Mouse (Mus musculus) brain, embryonic 14.5 days (tissue): Measurements from ENCODE around the gene Gm10190. TPM values are rescaled to one million over a fixed set of nuclear protein-coding genes. Genes with fewer than 3 reads are reported as not detected.
"Not testable (repeated sequence)": the region's sequence is repeated elsewhere in the genome, so short reads cannot be mapped to it uniquely, and the experiment has no call there.

Experiments
- DNase-seq: peaks from one replicate; pipeline ENCODE4 v3.0.0-alpha.2; 2011; ENCODE audit warnings: low read depth
- CTCF ChIP-seq: fragments of 200-500 bp; IDR thresholded peaks from 2 replicates; pipeline ENCODE4 v1.5.1; 2012; ENCODE audit warnings: inconsistent platforms, mild to moderate bottlenecking, moderate library complexity, borderline replicate concordance; ENCODE audit not compliant: insufficient read depth, insufficient read length; ENCODE audit errors: extremely low read depth
- POLR2A ChIP-seq: fragments of 200-500 bp; IDR thresholded peaks from 2 replicates; pipeline ENCODE4 v1.6.1; 2012; ENCODE audit warnings: mild to moderate bottlenecking, inconsistent platforms, borderline replicate concordance; ENCODE audit not compliant: poor library complexity, insufficient read depth, insufficient read length, severe bottlenecking; ENCODE audit errors: extremely low read depth
- polyA plus RNA-seq: library from polyadenylated mRNA; depleted of rRNA; stranded (reverse); fragments of >200 nt; gene quantifications from 2 replicates; pipeline ENCODE4 v1.2.3, GENCODE M21; 2012; rRNA removed

Gene Gm10190
- 0.93 and 2.3 TPM in 2 replicates for polyA plus RNA-seq

GRCm38 (mm10) chr17:80372989-80373725 is at the start of gene Gm10190:
Gene Gm10190 (minus strand): TSS chr17:80373541.
- TF ChIP-seq POLR2A (peak; percentile 94), CTCF (no peak)
- peak; percentile 98 for DNase-seq

- no peak for DNase-seq
- no peak for TF ChIP-seq CTCF
- TF ChIP-seq POLR2A: no peak
Measured at GRCm38 (mm10) chr17:80420998-80421397, 47.7 kb upstream of the Gm10190 start.

GRCm38 (mm10) chr17:80418572-80419210 is 45.4 kb upstream of the Gm10190 start:
- TF ChIP-seq POLR2A (no peak), CTCF (no peak)
- DNase-seq: no peak

GRCm38 (mm10) chr17:80411182-80411581 is 37.8 kb upstream of the Gm10190 start:
- no peak for TF ChIP-seq CTCF
- DNase-seq: peak; percentile 23

- DNase-seq: no peak
- TF ChIP-seq POLR2A (no peak), CTCF (no peak)
Measured at GRCm38 (mm10) chr17:80398243-80398642, 24.9 kb upstream of the Gm10190 start.

GRCm38 (mm10) chr17:80391423-80392403 is 18.4 kb upstream of the Gm10190 start:
- peak; percentile 77 for DNase-seq
- TF ChIP-seq CTCF: peak; percentile 29; the same call in 1 of the 2 replicates
- TF ChIP-seq POLR2A: no peak

- DNase-seq: no peak
- TF ChIP-seq CTCF (no peak), POLR2A (no peak)
Measured at GRCm38 (mm10) chr17:80390024-80390423, 16.7 kb upstream of the Gm10190 start.

GRCm38 (mm10) chr17:80385671-80386070 is 12.3 kb upstream of the Gm10190 start:
- no peak for DNase-seq
- no peak for TF ChIP-seq CTCF
- TF ChIP-seq POLR2A: no peak

GRCm38 (mm10) chr17:80378386-80378785 is 5.0 kb upstream of the Gm10190 start:
- not testable (repeated sequence) for DNase-seq

- DNase-seq: no peak
- TF ChIP-seq POLR2A: no peak
- TF ChIP-seq CTCF: no peak
Measured at GRCm38 (mm10) chr17:80373726-80374096, 370 bp upstream of the Gm10190 start.

GRCm38 (mm10) chr17:80368606-80369005 is 4.7 kb downstream of the Gm10190 start:
- DNase-seq: no peak
- TF ChIP-seq CTCF (no peak), POLR2A (no peak)

- TF ChIP-seq POLR2A: no peak
- no peak for DNase-seq
Measured at GRCm38 (mm10) chr17:80367276-80367675, 6.1 kb downstream of the Gm10190 start.

GRCm38 (mm10) chr17:80360245-80360644 is 13.1 kb downstream of the Gm10190 start:
- no peak for DNase-seq
- TF ChIP-seq POLR2A: no peak
- no peak for TF ChIP-seq CTCF
